Mouse (Mus musculus) lung, adult 2 months (tissue): Measurements from ENCODE around the gene Col4a1. TPM values are rescaled to one million over a fixed set of nuclear protein-coding genes. Genes with fewer than 3 reads are reported as not detected.

Experiments used
- DNase-seq: peaks from one replicate; pipeline ENCODE4 v3.0.0; 2022
- H3K4me1 ChIP-seq: fragments of 200-500 bp; 2 replicates; pipeline ENCODE4 v1.6.1; 2011; ENCODE audit warnings: low read length; ENCODE audit not compliant: control insufficient read depth, insufficient read depth
- H3K4me3 ChIP-seq: fragments of 200-500 bp; replicated peaks from 2 replicates; pipeline ENCODE3; 2011; ENCODE audit warnings: low read depth, mild to moderate bottlenecking, control low read depth, low read length; ENCODE audit errors: extremely low read depth
- CTCF ChIP-seq: fragments of 200-500 bp; IDR thresholded peaks from 2 replicates; pipeline ENCODE4 v1.5.1; 2011; ENCODE audit warnings: mild to moderate bottlenecking, low read length, control low read depth; ENCODE audit not compliant: insufficient read depth
- POLR2A ChIP-seq: fragments of 200-500 bp; IDR thresholded peaks from 2 replicates; pipeline ENCODE4 v1.6.1; 2011; ENCODE audit warnings: low read depth, mild to moderate bottlenecking, control low read depth, low read length, borderline replicate concordance; ENCODE audit errors: extremely low read depth
- WGBS: fragments of 180-500 bp; shearing (Covaris S2); methylation state at CpG from one replicate; pipeline ENCODE4 v1.1.7; 2018; 5-methylcytosine and 5-hydroxymethylcytosine counted together
- polyA plus RNA-seq: library from polyadenylated mRNA; depleted of rRNA; stranded (reverse); fragments of >200 nt; gene quantifications from 2 replicates; pipeline ENCODE4 v1.2.3, GENCODE M21; 2012

Gene Col4a1
- polyA plus RNA-seq, 1 experiment, result 556 TPM

- WGBS, result 66% methylated on average over 3 of the region's 3 CpGs
- Histone ChIP-seq H3K4me1 (peaks cover 40% of the 10 kb centered on the region), H3K4me3 (no peak overlapping the region)
- TF ChIP-seq POLR2A (no peak), CTCF (no peak)
- no peak for DNase-seq
Observed at GRCm38 (mm10) chr8:11287139-11287538, 25.5 kb downstream of the Col4a1 start.

GRCm38 (mm10) chr8:11285437-11285836 is 27.2 kb downstream of the Col4a1 start:
- WGBS, result 33% methylated on average over 4 of the region's 4 CpGs
- peaks cover 40% of the 10 kb centered on the region for H3K4me1 ChIP-seq
- no peak for TF ChIP-seq CTCF
- no peak for TF ChIP-seq POLR2A
- DNase-seq, result no peak
- no peak overlapping the region for H3K4me3 ChIP-seq

- H3K4me1 ChIP-seq, result peaks cover 41% of the 10 kb centered on the region
- TF ChIP-seq POLR2A (no peak), CTCF (no peak)
- DNase-seq, result no peak
- 39% methylated on average over 10 of the region's 10 CpGs for WGBS
- no peak overlapping the region for H3K4me3 ChIP-seq
Observed at GRCm38 (mm10) chr8:11283217-11283616, 29.4 kb downstream of the Col4a1 start.

- H3K4me1 ChIP-seq, result peaks cover 41% of the 10 kb centered on the region
- no peak overlapping the region for H3K4me3 ChIP-seq
- no peak for DNase-seq
- no peak for TF ChIP-seq CTCF
- no peak for TF ChIP-seq POLR2A
- 79% methylated on average over 7 of the region's 7 CpGs for WGBS
Observed at GRCm38 (mm10) chr8:11282696-11283095, 29.9 kb downstream of the Col4a1 start.

GRCm38 (mm10) chr8:11282139-11282538 is 30.5 kb downstream of the Col4a1 start:
- no peak for DNase-seq
- TF ChIP-seq CTCF (no peak), POLR2A (no peak)
- peaks cover 44% of the 10 kb centered on the region for H3K4me1 ChIP-seq
- WGBS, result 51% methylated on average over 10 of the region's 10 CpGs
- H3K4me3 ChIP-seq, result no peak overlapping the region

GRCm38 (mm10) chr8:11280721-11281268 is 31.8 kb downstream of the Col4a1 start:
- TF ChIP-seq POLR2A, result no peak
- TF ChIP-seq CTCF, result no peak
- no peak for DNase-seq
- Histone ChIP-seq H3K4me3 (no peak overlapping the region), H3K4me1 (peaks cover 48% of the 10 kb centered on the region)
- 79% methylated on average over 10 of the region's 10 CpGs for WGBS

GRCm38 (mm10) chr8:11279296-11279826 is 33.3 kb downstream of the Col4a1 start:
- DNase-seq, result no peak
- 34% methylated on average over 20 of the region's 20 CpGs for WGBS
- peak overlapping the region; percentile 8 for H3K4me3 ChIP-seq
- peaks cover 57% of the 10 kb centered on the region for H3K4me1 ChIP-seq
- TF ChIP-seq POLR2A, result no peak
- no peak for TF ChIP-seq CTCF

- TF ChIP-seq POLR2A (no peak), CTCF (no peak)
- no peak for DNase-seq
- peaks cover 56% of the 10 kb centered on the region for H3K4me1 ChIP-seq
- H3K4me3 ChIP-seq, result no peak overlapping the region
- 18% methylated on average over 4 of the region's 4 CpGs for WGBS
Observed at GRCm38 (mm10) chr8:11278101-11278611, 34.5 kb downstream of the Col4a1 start.

GRCm38 (mm10) chr8:11277602-11278051 is 35.0 kb downstream of the Col4a1 start:
- DNase-seq, result no peak
- peaks cover 54% of the 10 kb centered on the region for H3K4me1 ChIP-seq
- TF ChIP-seq POLR2A, result no peak
- no peak for TF ChIP-seq CTCF
- H3K4me3 ChIP-seq, result no peak overlapping the region
- WGBS, result 31% methylated on average over 3 of the region's 3 CpGs

GRCm38 (mm10) chr8:11276286-11276685 is 36.3 kb downstream of the Col4a1 start:
- DNase-seq, result no peak
- TF ChIP-seq CTCF, result no peak
- no peak for TF ChIP-seq POLR2A
- 35% methylated on average over 6 of the region's 6 CpGs for WGBS
- no peak overlapping the region for H3K4me3 ChIP-seq
- peaks cover 61% of the 10 kb centered on the region for H3K4me1 ChIP-seq
